Mouse (Mus musculus) C2C12 (cell line): ENCODE results near the gene Bsph2.

Experiments used
- CEBPB ChIP-seq: IDR thresholded peaks from one replicate; pipeline ENCODE4 v1.6.1; 2011; ENCODE audit warnings: low read depth, mild to moderate bottlenecking, control low read depth, moderate library complexity
- CTCF ChIP-seq: IDR thresholded peaks from one replicate; pipeline ENCODE4 v1.5.1; 2011; ENCODE audit not compliant: control insufficient read depth, insufficient read depth, insufficient read length
- FOSL1 ChIP-seq: IDR thresholded peaks from one replicate; pipeline ENCODE4 v1.8.0; 2011; ENCODE audit warnings: mild to moderate bottlenecking, low read length; ENCODE audit not compliant: poor library complexity, insufficient read depth, severe bottlenecking
- MAX ChIP-seq: IDR thresholded peaks from one replicate; pipeline ENCODE4 v1.6.1; 2011; ENCODE audit warnings: mild to moderate bottlenecking, control low read depth
- MYOD1 ChIP-seq: IDR thresholded peaks from one replicate; pipeline ENCODE4 v1.6.1; 2011; ENCODE audit warnings: low read depth; ENCODE audit not compliant: control insufficient read depth, insufficient read length
- MYOG ChIP-seq: IDR thresholded peaks from one replicate; pipeline ENCODE4 v1.6.1; 2011; ENCODE audit not compliant: control insufficient read depth, insufficient read length; ENCODE audit errors: extremely low read depth
- USF1 ChIP-seq: IDR thresholded peaks from one replicate; pipeline ENCODE4 v1.6.1; 2011; ENCODE audit warnings: low read depth, mild to moderate bottlenecking, control low read depth, moderate library complexity

DNA sequence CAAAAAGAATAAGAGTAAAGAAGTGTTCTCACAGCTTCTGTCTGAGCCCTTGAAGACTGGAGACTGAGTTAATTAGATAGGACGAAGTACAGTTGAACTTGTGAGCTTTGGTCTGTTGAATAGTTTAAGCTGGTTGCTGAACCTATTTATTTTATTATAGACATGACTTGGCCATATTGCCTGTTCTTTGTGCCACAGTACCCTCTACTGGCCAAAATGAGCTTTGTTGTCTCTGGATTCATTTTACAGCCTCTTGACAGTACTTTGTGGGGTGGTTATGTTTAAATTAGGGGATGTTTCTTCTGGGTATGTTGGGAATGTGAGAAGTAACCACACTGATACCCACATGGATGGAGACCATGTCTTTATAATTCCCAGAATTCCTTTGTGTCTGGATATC, 59.3 kb downstream of the Bsph2 start:
- no peak for TF ChIP-seq CTCF
- TF ChIP-seq MAX = no peak
- no peak for TF ChIP-seq CEBPB
- no peak for TF ChIP-seq MYOD1
- no peak for TF ChIP-seq USF1
- no peak for TF ChIP-seq MYOG
- no peak for TF ChIP-seq FOSL1
